Mouse (Mus musculus) neural tube, embryonic 15.5 days (tissue): Measurements from ENCODE around the gene Pidd1. TPM values are rescaled to one million over a fixed set of nuclear protein-coding genes. Genes with fewer than 3 reads are reported as not detected.

Experiments used
- ATAC-seq: fragments of 200-750 bp; cut with Nextera tagmentation; 2 replicates; pipeline ENCODE4 v1.8.0; 2017; ENCODE audit warnings: mild to moderate bottlenecking, moderate TSS enrichment, moderate library complexity; ENCODE audit not compliant: low FRiP score
- H3K27ac ChIP-seq: fragments of 300-500 bp; sonication (generic); replicated peaks from 2 replicates; pipeline ENCODE4 v1.5.1; 2015; ENCODE audit warnings: mild to moderate bottlenecking, inconsistent platforms
- H3K27me3 ChIP-seq: fragments of 300-500 bp; sonication (generic); replicated peaks from 2 replicates; pipeline ENCODE4 v1.6.1; 2015; ENCODE audit warnings: inconsistent platforms
- H3K36me3 ChIP-seq: fragments of 300-500 bp; sonication (generic); 2 replicates; pipeline ENCODE4 v1.6.1; 2015; ENCODE audit warnings: inconsistent platforms
- H3K4me1 ChIP-seq: fragments of 300-500 bp; sonication (generic); 2 replicates; pipeline ENCODE4 v1.6.1; 2015; ENCODE audit warnings: inconsistent platforms
- H3K4me2 ChIP-seq: fragments of 300-500 bp; sonication (generic); 2 replicates; pipeline ENCODE4 v1.6.1; 2015; ENCODE audit warnings: inconsistent platforms, mild to moderate bottlenecking, moderate library complexity
- H3K4me3 ChIP-seq: fragments of 300-500 bp; sonication (generic); replicated peaks from 2 replicates; pipeline ENCODE4 v1.5.1; 2015; ENCODE audit warnings: mild to moderate bottlenecking, inconsistent platforms
- H3K9ac ChIP-seq: fragments of 300-500 bp; sonication (generic); replicated peaks from 2 replicates; pipeline ENCODE4 v1.6.1; 2015; ENCODE audit warnings: mild to moderate bottlenecking, inconsistent platforms
- H3K9me3 ChIP-seq: fragments of 300-500 bp; sonication (generic); replicated peaks from 2 replicates; pipeline ENCODE4 v1.6.1; 2016; ENCODE audit warnings: inconsistent platforms
- WGBS: fragments of 180-500 bp; shearing (Covaris S2); methylation state at CpG from one replicate; pipeline ENCODE4 v1.1.7; 2015; ENCODE audit warnings: mixed read lengths; 5-methylcytosine and 5-hydroxymethylcytosine counted together
- polyA plus RNA-seq: library from polyadenylated mRNA; unstranded; fragments of >200 nt; fragmentation: Nextera tagmentation; extraction: Ambion mirVana; gene quantifications from 2 replicates; pipeline ENCODE4 v1.2.1, GENCODE M21; 2015

Pidd1 gene
- polyA plus RNA-seq, 1 experiment from 2014 or later: 2.7 TPM

DNA sequence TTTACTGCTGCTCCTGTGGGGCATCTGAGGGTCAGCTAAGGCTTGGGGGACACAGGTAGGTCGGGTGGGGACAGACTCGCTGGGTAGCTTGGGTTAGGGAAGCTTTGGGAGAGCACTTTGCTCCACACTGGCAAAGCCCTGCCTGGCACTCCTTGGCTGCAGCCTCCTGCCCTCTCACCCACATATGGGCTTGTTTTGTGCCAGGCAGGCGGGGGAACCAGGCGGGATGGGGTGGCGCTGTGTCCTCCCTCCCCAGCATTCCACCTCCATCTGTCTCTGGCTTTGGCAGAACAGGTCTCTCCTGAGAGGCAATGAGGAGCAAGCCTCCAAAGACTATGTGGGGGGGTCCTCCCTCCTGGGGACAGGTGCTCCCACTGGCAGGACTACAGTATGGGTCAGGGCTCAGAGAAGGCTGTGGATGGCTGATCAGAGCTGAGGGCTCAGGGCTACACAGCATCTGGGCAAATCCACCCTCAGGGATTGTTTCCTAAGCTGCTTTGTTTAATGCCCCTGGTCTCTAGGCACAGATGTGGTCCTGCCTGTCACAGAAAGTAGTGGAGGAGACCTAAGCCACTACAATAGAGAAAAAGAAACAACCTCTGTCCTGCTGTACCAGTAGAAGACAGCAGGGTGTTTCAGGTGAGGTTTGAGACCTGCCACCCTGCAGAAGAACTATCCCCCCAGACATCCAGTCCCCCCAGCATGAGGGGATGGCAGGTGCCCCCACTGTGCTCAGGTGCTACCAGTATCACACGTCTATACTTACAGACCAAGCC, 10.9 kb downstream of the Pidd1 start:
- Histone ChIP-seq H3K9ac (peak overlapping the region; percentile 66; the same call in 1 of the 2 replicates), H3K36me3 (peaks cover 37% of the 10 kb centered on the region), H3K27ac (no peak overlapping the region), H3K4me2 (peak overlapping the region; percentile 91), H3K9me3 (no peaks in the 10 kb centered on the region), H3K27me3 (no peaks in the 10 kb centered on the region), H3K4me1 (peaks cover 75% of the 10 kb centered on the region), H3K4me3 (peak overlapping the region; percentile 58; the same call in 1 of the 2 replicates)
- 85% methylated on average over 6 of the region's 6 CpGs for WGBS
- no peak for ATAC-seq

DNA sequence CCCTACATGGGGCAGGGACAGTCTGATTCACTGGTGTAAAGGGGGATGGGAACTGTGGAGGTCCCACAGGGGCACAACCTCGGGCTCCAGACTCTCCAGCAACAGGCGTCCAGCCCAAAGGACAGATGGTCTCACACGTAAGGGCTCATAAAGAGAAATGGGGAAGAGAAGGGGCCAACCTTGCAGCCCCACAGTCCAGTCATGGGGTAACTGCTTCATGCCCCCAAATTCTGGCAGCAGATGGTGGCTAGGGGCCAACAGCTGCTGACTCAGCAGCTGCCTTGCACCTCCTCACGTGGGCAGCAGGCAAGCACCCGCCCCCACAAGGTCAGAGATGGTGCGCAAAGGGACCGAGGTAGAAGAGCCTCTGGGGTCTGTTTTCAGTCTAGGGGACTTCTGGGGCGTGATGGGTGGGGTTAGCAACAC, 11.6 kb downstream of the Pidd1 start:
- no peaks in the 10 kb centered on the region for H3K27me3 ChIP-seq
- no peaks in the 10 kb centered on the region for H3K9me3 ChIP-seq
- no peak overlapping the region for H3K4me3 ChIP-seq
- no peak for ATAC-seq
- H3K9ac ChIP-seq: no peak overlapping the region
- peaks cover 42% of the 10 kb centered on the region for H3K36me3 ChIP-seq
- 85% methylated on average over 8 of the region's 8 CpGs for WGBS
- peaks cover 72% of the 10 kb centered on the region for H3K4me1 ChIP-seq
- no peak overlapping the region for H3K27ac ChIP-seq
- no peak overlapping the region for H3K4me2 ChIP-seq

GRCm38 (mm10) chr7:141431434-141432185, 12.2 kb downstream of the Pidd1 start:
- H3K4me2 ChIP-seq: no peak overlapping the region
- no peaks in the 10 kb centered on the region for H3K27me3 ChIP-seq
- 95% methylated on average over 19 of the region's 19 CpGs for WGBS
- no peak overlapping the region for H3K4me3 ChIP-seq
- H3K36me3 ChIP-seq: peaks cover 48% of the 10 kb centered on the region
- H3K4me1 ChIP-seq: peaks cover 67% of the 10 kb centered on the region
- no peak overlapping the region for H3K9ac ChIP-seq
- no peak overlapping the region for H3K27ac ChIP-seq
- ATAC-seq: no peak
- H3K9me3 ChIP-seq: no peaks in the 10 kb centered on the region

- H3K36me3 ChIP-seq: peaks cover 51% of the 10 kb centered on the region
- peaks cover 58% of the 10 kb centered on the region for H3K4me1 ChIP-seq
Observed at GRCm38 (mm10) chr7:141430585-141431240, 13.1 kb downstream of the Pidd1 start.

GRCm38 (mm10) chr7:141429840-141430584, 13.8 kb downstream of the Pidd1 start:
- Histone ChIP-seq H3K27me3 (no peaks in the 10 kb centered on the region), H3K4me1 (peaks cover 51% of the 10 kb centered on the region), H3K4me3 (peak overlapping the region; percentile 64; the same call in 1 of the 2 replicates), H3K9me3 (no peaks in the 10 kb centered on the region), H3K4me2 (peak overlapping the region; percentile 81), H3K27ac (peak overlapping the region; percentile 81), H3K9ac (no peak overlapping the region), H3K36me3 (peaks cover 51% of the 10 kb centered on the region)
- WGBS: 61% methylated on average over 9 of the region's 9 CpGs
- ATAC-seq: 0 out of 2 replicates have a peak, but pooled peaks have one; percentile 19

More at GRCm38 (mm10) chr7:141430585-141431240, 13.1 kb downstream of the Pidd1 start:
- 0 out of 2 replicates have a peak overlapping the region, but pooled peaks have one; percentile 81 for H3K27ac ChIP-seq
- no peak overlapping the region for H3K9ac ChIP-seq
- ATAC-seq: no peak
- H3K4me2 ChIP-seq: no peak overlapping the region
- H3K27me3 ChIP-seq: no peaks in the 10 kb centered on the region
- WGBS: 91% methylated on average over 9 of the region's 9 CpGs
- H3K9me3 ChIP-seq: no peaks in the 10 kb centered on the region
- no peak overlapping the region for H3K4me3 ChIP-seq

DNA sequence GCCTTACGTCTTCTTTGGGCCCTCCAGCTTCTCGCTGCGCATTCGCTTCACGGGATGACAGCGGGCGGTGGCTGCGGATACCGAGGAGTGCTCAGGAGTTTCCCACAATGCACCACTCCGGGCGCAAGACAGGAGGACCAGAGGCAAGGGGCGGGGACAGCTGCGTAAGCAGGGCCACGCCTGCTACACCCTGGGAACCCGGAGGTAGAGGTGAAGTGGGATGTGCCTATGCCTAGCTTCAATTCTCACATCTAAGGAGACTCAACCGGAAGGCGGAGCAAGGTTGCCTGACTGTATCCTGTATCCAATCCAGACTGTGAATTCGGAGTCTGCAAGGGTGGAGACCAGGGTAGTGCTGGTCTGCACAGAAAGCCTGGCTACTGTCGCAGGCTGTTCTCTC, 14.5 kb downstream of the Pidd1 start, which contains the start of gene Cend1:
Gene Cend1, minus strand, starts transcription at position 182 of the 400 bp plus-strand sequence.
- Histone ChIP-seq H3K36me3 (peaks cover 51% of the 10 kb centered on the region), H3K27ac (peak within 1 kb of the TSS; percentile 81), H3K27me3 (no peaks in the 10 kb centered on the region), H3K9me3 (no peaks in the 10 kb centered on the region), H3K4me3 (peak within 1 kb of the TSS; percentile 64), H3K4me1 (peaks cover 44% of the 10 kb centered on the region), H3K4me2 (peak within 1 kb of the TSS; percentile 81), H3K9ac (peak within 1 kb of the TSS; percentile 77)
- ATAC-seq: peak; percentile 87
- WGBS: 2% methylated on average over 19 of the region's 19 CpGs

GRCm38 (mm10) chr7:141428701-141429100, 15.1 kb downstream of the Pidd1 start:
- WGBS: 51% methylated on average over 5 of the region's 5 CpGs
- Histone ChIP-seq H3K4me2 (peak overlapping the region; percentile 81), H3K27me3 (no peaks in the 10 kb centered on the region), H3K9me3 (no peaks in the 10 kb centered on the region), H3K4me1 (peaks cover 38% of the 10 kb centered on the region), H3K27ac (peak overlapping the region; percentile 81), H3K4me3 (peak overlapping the region; percentile 64), H3K9ac (peak overlapping the region; percentile 77), H3K36me3 (peaks cover 51% of the 10 kb centered on the region)
- peak; percentile 2; the same call in 1 of the 2 replicates for ATAC-seq

- no peak for ATAC-seq
- no peak overlapping the region for H3K27ac ChIP-seq
- no peaks in the 10 kb centered on the region for H3K27me3 ChIP-seq
- H3K4me3 ChIP-seq: no peak overlapping the region
- H3K4me2 ChIP-seq: no peak overlapping the region
- no peaks in the 10 kb centered on the region for H3K9me3 ChIP-seq
- H3K4me1 ChIP-seq: peaks cover 26% of the 10 kb centered on the region
- 89% methylated on average over 12 of the region's 12 CpGs for WGBS
- H3K9ac ChIP-seq: no peak overlapping the region
- peaks cover 36% of the 10 kb centered on the region for H3K36me3 ChIP-seq
Observed at GRCm38 (mm10) chr7:141426948-141427730, 16.7 kb downstream of the Pidd1 start.

GRCm38 (mm10) chr7:141423811-141424210, 20.0 kb downstream of the Pidd1 start:
- H3K27me3 ChIP-seq: no peaks in the 10 kb centered on the region
- ATAC-seq: no peak

DNA sequence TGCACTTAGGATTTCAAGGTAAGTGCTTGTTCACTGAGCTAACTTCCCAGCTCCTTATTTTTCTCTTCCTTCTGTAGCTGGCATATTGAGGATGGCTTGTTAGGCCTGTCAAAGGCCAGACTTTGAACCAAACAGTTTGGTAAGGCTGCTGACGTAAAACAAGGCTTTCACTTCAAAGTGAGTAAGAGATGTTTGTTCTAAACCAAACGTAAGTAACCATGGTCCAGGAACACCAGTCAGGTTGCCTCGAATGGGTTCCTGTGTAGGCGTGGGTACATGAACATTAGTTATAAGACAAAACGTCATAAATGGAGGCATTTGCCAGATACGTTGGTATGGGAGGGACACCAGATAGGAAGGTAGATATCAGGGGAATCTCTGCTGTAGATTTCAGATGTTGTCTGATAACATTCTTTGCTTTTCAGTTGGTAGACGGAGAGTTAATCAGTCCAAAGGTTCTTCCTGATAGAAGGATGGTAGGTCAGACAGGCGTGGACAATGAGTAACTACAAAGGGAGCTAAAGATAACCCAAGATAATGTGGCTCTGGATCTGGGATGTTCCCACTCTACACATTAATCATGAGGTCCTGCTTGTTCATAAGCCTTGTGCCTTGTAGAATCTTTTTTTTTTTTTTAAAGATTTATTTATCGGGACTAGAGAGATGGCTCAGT, 23.7 kb downstream of the Pidd1 start:
- no peak overlapping the region for H3K27ac ChIP-seq
- H3K4me2 ChIP-seq: no peak overlapping the region
- H3K27me3 ChIP-seq: no peaks in the 10 kb centered on the region
- H3K9me3 ChIP-seq: no peaks in the 10 kb centered on the region
- 87% methylated on average over 9 of the region's 9 CpGs for WGBS
- H3K9ac ChIP-seq: no peak overlapping the region
- no peaks in the 10 kb centered on the region for H3K36me3 ChIP-seq
- ATAC-seq: no peak
- no peaks in the 10 kb centered on the region for H3K4me1 ChIP-seq
- no peak overlapping the region for H3K4me3 ChIP-seq

More at GRCm38 (mm10) chr7:141423811-141424210, 20.0 kb downstream of the Pidd1 start:
- Histone ChIP-seq H3K9me3 (no peaks in the 10 kb centered on the region), H3K36me3 (peaks cover 14% of the 10 kb centered on the region), H3K4me3 (no peak overlapping the region), H3K4me1 (peaks cover 10% of the 10 kb centered on the region), H3K9ac (no peak overlapping the region), H3K4me2 (no peak overlapping the region), H3K27ac (no peak overlapping the region)
- 78% methylated on average over 4 of the region's 4 CpGs for WGBS
